Mouse (Mus musculus) MEL (cell line): Measurements from ENCODE around the gene Rpgrip1l. TPM values are rescaled to one million over a fixed set of nuclear protein-coding genes. Genes with fewer than 3 reads are reported as not detected.

Experiments
- DNase-seq: peaks from one replicate; pipeline ENCODE4 v3.0.0; 2011; ENCODE audit warnings: low read depth, low spot score
- H3K27ac ChIP-seq: 2 replicates; pipeline ENCODE4 v1.5.1; 2012; ENCODE audit warnings: low read depth, mild to moderate bottlenecking, control low read depth, low read length, moderate library complexity; ENCODE audit not compliant: control insufficient read depth
- H3K27me3 ChIP-seq, 2 experiments: fragments of 150-350 bp in 1 of 2; sonication (generic) in 1 of 2; 2 replicates each; pipeline ENCODE4 v1.6.1; 2012; ENCODE audit warnings: low read length in 2 of 2, mild to moderate bottlenecking in 2 of 2, improper control_type of control experiment in 1 of 2, moderate library complexity in 1 of 2; ENCODE audit not compliant: insufficient read depth in 2 of 2, control insufficient read depth in 1 of 2
- H3K36me3 ChIP-seq, 2 experiments: 2 replicates each; pipeline ENCODE4 v1.6.1; 2012 to 2014; ENCODE audit warnings: low read length in 2 of 2, improper control_type of control experiment in 1 of 2, inconsistent platforms in 1 of 2, mild to moderate bottlenecking in 1 of 2; ENCODE audit not compliant: insufficient read depth in 2 of 2, control insufficient read depth in 1 of 2
- H3K4me1 ChIP-seq, 2 experiments: fragments of 150-350 bp in 1 of 2; sonication (generic) in 1 of 2; 2 replicates each; pipeline ENCODE4 v1.6.1; 2012; ENCODE audit warnings: low read length in 2 of 2, improper control_type of control experiment in 1 of 2, mild to moderate bottlenecking in 1 of 2; ENCODE audit not compliant: insufficient read depth in 2 of 2, control insufficient read depth in 1 of 2
- H3K4me3 ChIP-seq, 2 experiments: fragments of 150-350 bp in 1 of 2; sonication (generic) in 1 of 2; 2 replicates each; pipeline ENCODE4 v1.5.1; 2012; ENCODE audit warnings: low read depth in 2 of 2, low read length in 2 of 2, mild to moderate bottlenecking in 2 of 2, moderate library complexity in 2 of 2, control low read depth in 1 of 2, improper control_type of control experiment in 1 of 2; ENCODE audit not compliant: control insufficient read depth in 1 of 2, insufficient read depth in 1 of 2
- H3K79me2 ChIP-seq: 2 replicates; pipeline ENCODE4 v1.6.1; 2012; ENCODE audit warnings: mild to moderate bottlenecking, low read length, moderate library complexity; ENCODE audit not compliant: control insufficient read depth, poor library complexity, insufficient read depth
- H3K9ac ChIP-seq: 2 replicates; pipeline ENCODE4 v1.6.1; 2012; ENCODE audit warnings: low read depth, mild to moderate bottlenecking, control low read depth, low read length, moderate library complexity; ENCODE audit not compliant: control insufficient read depth, poor library complexity, severe bottlenecking
- H3K9me3 ChIP-seq: fragments of 150-350 bp; sonication (generic); replicated peaks from 2 replicates; pipeline ENCODE4 v1.6.1; 2012; ENCODE audit warnings: mild to moderate bottlenecking, low read length, improper control_type of control experiment, moderate library complexity; ENCODE audit not compliant: insufficient read depth
- BHLHE40 ChIP-seq: IDR thresholded peaks from 2 replicates; pipeline ENCODE4 v1.6.1; 2012; ENCODE audit warnings: low read depth, mild to moderate bottlenecking, inconsistent platforms, low read length, improper control_type of control experiment, borderline replicate concordance
- CHD1 ChIP-seq: IDR thresholded peaks from 2 replicates; pipeline ENCODE4 v1.6.1; 2012; ENCODE audit warnings: low read depth, mild to moderate bottlenecking, inconsistent platforms, low read length, improper control_type of control experiment
- CHD2 ChIP-seq: IDR thresholded peaks from 2 replicates; pipeline ENCODE4 v1.6.1; 2011; ENCODE audit warnings: low read length, improper control_type of control experiment
- ETS1 ChIP-seq: IDR thresholded peaks from 2 replicates; pipeline ENCODE4 v1.6.1; 2012; ENCODE audit warnings: low read depth, mild to moderate bottlenecking, inconsistent platforms, low read length, improper control_type of control experiment, moderate library complexity
- GABPA ChIP-seq: IDR thresholded peaks from 2 replicates; pipeline ENCODE4 v1.6.1; 2012; ENCODE audit warnings: low read depth, mild to moderate bottlenecking, inconsistent platforms, low read length, improper control_type of control experiment, moderate library complexity
- HCFC1 ChIP-seq: IDR thresholded peaks from 2 replicates; pipeline ENCODE4 v1.6.1; 2012; ENCODE audit warnings: low read depth, mild to moderate bottlenecking, inconsistent platforms, low read length, improper control_type of control experiment, moderate library complexity
- JUND ChIP-seq: IDR thresholded peaks from 2 replicates; pipeline ENCODE4 v1.6.1; 2011; ENCODE audit warnings: low read depth, mild to moderate bottlenecking, improper control_type of control experiment, low read length
- KAT2A ChIP-seq: conservative IDR thresholded peaks from 2 replicates; pipeline ENCODE4 v1.6.1; 2012; ENCODE audit warnings: low read depth, low read length, improper control_type of control experiment, inconsistent platforms
- MAFK ChIP-seq: IDR thresholded peaks from 2 replicates; pipeline ENCODE4 v1.6.1; 2011; ENCODE audit warnings: low read depth, mild to moderate bottlenecking, low read length, improper control_type of control experiment, borderline replicate concordance
- MAZ ChIP-seq: IDR thresholded peaks from 2 replicates; pipeline ENCODE4 v1.6.1; 2012; ENCODE audit warnings: low read depth, mild to moderate bottlenecking, inconsistent platforms, low read length, improper control_type of control experiment
- MXI1 ChIP-seq: IDR thresholded peaks from 2 replicates; pipeline ENCODE4 v1.6.1; 2011; ENCODE audit warnings: mild to moderate bottlenecking, low read depth, low read length, improper control_type of control experiment
- POLR2AphosphoS2 ChIP-seq: IDR thresholded peaks from 2 replicates; pipeline ENCODE4 v1.6.1; 2011; ENCODE audit warnings: low read length, improper control_type of control experiment
- RAD21 ChIP-seq: IDR thresholded peaks from 2 replicates; pipeline ENCODE4 v1.6.1; 2011; ENCODE audit warnings: mild to moderate bottlenecking, low read depth, low read length, improper control_type of control experiment
- RCOR1 ChIP-seq: IDR thresholded peaks from 2 replicates; pipeline ENCODE4 v1.6.1; 2012; ENCODE audit warnings: low read depth, mild to moderate bottlenecking, inconsistent platforms, low read length, improper control_type of control experiment
- SIN3A ChIP-seq: IDR thresholded peaks from 2 replicates; pipeline ENCODE4 v1.6.1; 2012; ENCODE audit warnings: low read length, improper control_type of control experiment, inconsistent platforms
- SMC3 ChIP-seq: IDR thresholded peaks from 2 replicates; pipeline ENCODE4 v1.6.1; 2011; ENCODE audit warnings: low read depth, low read length, improper control_type of control experiment
- TAL1 ChIP-seq: IDR thresholded peaks from 2 replicates; pipeline ENCODE4 v1.6.1; 2012; ENCODE audit warnings: mild to moderate bottlenecking, inconsistent platforms, low read length, moderate library complexity, mixed read lengths
- TBP ChIP-seq: IDR thresholded peaks from 2 replicates; pipeline ENCODE4 v1.8.0; 2011; ENCODE audit warnings: low read depth, low read length, improper control_type of control experiment
- UBTF ChIP-seq: IDR thresholded peaks from 2 replicates; pipeline ENCODE4 v1.6.1; 2012; ENCODE audit warnings: low read depth, mild to moderate bottlenecking, inconsistent platforms, low read length, improper control_type of control experiment, moderate library complexity, borderline replicate concordance; ENCODE audit not compliant: insufficient read depth
- ZMIZ1 ChIP-seq: IDR thresholded peaks from 2 replicates; pipeline ENCODE4 v1.6.1; 2012; ENCODE audit warnings: low read depth, mild to moderate bottlenecking, inconsistent platforms, low read length, improper control_type of control experiment, moderate library complexity
- polyA plus RNA-seq, 2 experiments: library from polyadenylated mRNA; stranded (reverse) in 1 of 2; unstranded in 1 of 2; fragments of >175 nt in 1 of 2; fragments of >200 nt in 1 of 2; gene quantifications; 2 replicates each; pipeline versions ENCODE4 v1.2.1 to v1.2.4; 2012; ENCODE audit warnings: low replicate concordance in 2 of 2, low read depth in 1 of 2; ENCODE audit not compliant: insufficient read length in 2 of 2, insufficient read depth in 1 of 2, missing spikeins in 1 of 2
- total RNA-seq: library from RNA; depleted of rRNA; stranded (reverse); fragments of 300-350 nt; gene quantifications from 2 replicates; pipeline ENCODE4 v1.2.3, GENCODE M21; 2012; rRNA removed

Rpgrip1l gene
- total and polyA plus RNA-seq, 3 experiments, result 2.9 to 3.9 TPM; not detected in 1

DNA sequence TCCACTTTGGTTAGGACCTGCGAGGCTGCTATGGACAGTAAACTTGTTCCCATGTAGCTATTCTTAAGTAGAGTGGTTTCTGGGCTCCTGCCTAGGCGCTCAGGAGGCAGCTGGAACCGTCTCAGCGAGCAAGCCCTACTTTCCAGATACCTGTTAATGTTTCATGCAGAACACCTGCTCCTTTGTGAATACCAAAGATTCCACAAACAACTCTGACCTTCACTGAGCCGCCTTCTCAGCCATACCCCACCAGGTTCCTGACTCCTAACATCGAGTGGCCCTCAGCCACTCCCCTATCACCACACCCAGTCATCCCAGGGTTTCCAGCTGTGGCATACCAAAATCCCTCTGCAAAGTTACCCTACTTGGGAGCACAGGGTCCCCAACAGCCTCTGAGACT lies 142.9 kb downstream of the Rpgrip1l start:
- Histone ChIP-seq H3K79me2 (no peaks in the 10 kb centered on the region), H3K36me3 (no peaks in the 10 kb centered on the region), H3K9ac (no peak overlapping the region), H3K4me3 (no peak overlapping the region), H3K27ac (no peak overlapping the region), H3K27me3 (peaks cover 0 to 1% of the 10 kb centered on the region in 2 experiments; a peak in 2 of 4 replicates), H3K4me1 (no peaks in the 10 kb centered on the region; a peak in 1 of 4 replicates), H3K9me3 (no peaks in the 10 kb centered on the region)
- TF ChIP-seq TAL1 (no peak), RCOR1 (no peak), CHD1 (no peak), TBP (no peak), HCFC1 (no peak), GABPA (no peak), ZMIZ1 (no peak), KAT2A (no peak), ETS1 (no peak), MAFK (no peak), SIN3A (no peak), MAZ (no peak), SMC3 (no peak), POLR2AphosphoS2 (no peak), BHLHE40 (no peak), RAD21 (no peak), MXI1 (no peak), JUND (no peak), UBTF (no peak), CHD2 (no peak)
- no peak for DNase-seq

Other genes with a start within 250 kb of the Rpgrip1l start
- 2.9 and 4.0 TPM in 2 replicates for gene Rbl2, start 243.2 kb downstream of the Rpgrip1l start, total RNA-seq
- 1 to 10 TPM in 1 of 2 experiments, not detected in 1; 8.4 TPM for gene Rbl2, start 243.2 kb downstream of the Rpgrip1l start, polyA plus RNA-seq
- gene Aktip, start 113.3 kb downstream of the Rpgrip1l start, total RNA-seq, result 4.4 and 4.6 TPM in 2 replicates
- 1 to 10 TPM in 1 of 2 experiments, not detected in 1; 8.5 TPM for gene Aktip, start 113.3 kb downstream of the Rpgrip1l start, polyA plus RNA-seq
- 13.5 TPM in 2 replicates for gene Fto, start 263 bp upstream of the Rpgrip1l start, total RNA-seq
- 10 to 100 TPM in 1 of 2 experiments, not detected in 1; 41.1 TPM for gene Fto, start 263 bp upstream of the Rpgrip1l start, polyA plus RNA-seq